Mouse (Mus musculus) midbrain, embryonic 12.5 days (tissue): Measurements from ENCODE around the gene Hsf3. TPM values are rescaled to one million over a fixed set of nuclear protein-coding genes. Genes with fewer than 3 reads are reported as not detected.
A peak's percentile ranks its signal among the peaks of the same experiment; 100 is the strongest.
"Not testable (repeated sequence)": the region's sequence is repeated elsewhere in the genome, so short reads cannot be mapped to it uniquely, and the experiment has no call there.

ENCODE experiments used
- ATAC-seq: fragments of 200-750 bp; cut with Nextera tagmentation; 2 replicates; pipeline ENCODE4 v1.8.0; 2017; ENCODE audit warnings: low read depth, moderate TSS enrichment, moderate library complexity; ENCODE audit not compliant: low FRiP score
- H3K27ac ChIP-seq: fragments of 300-500 bp; sonication (generic); replicated peaks from 2 replicates; pipeline ENCODE4 v1.5.1; 2016; ENCODE audit warnings: mild to moderate bottlenecking
- H3K27me3 ChIP-seq: fragments of 300-500 bp; sonication (generic); 2 replicates; pipeline ENCODE4 v1.6.1; 2016; ENCODE audit warnings: mild to moderate bottlenecking
- H3K36me3 ChIP-seq: fragments of 300-500 bp; sonication (generic); 2 replicates; pipeline ENCODE4 v1.6.1; 2016
- H3K4me1 ChIP-seq: fragments of 300-500 bp; sonication (generic); 2 replicates; pipeline ENCODE4 v1.6.1; 2016
- H3K4me2 ChIP-seq: fragments of 300-500 bp; sonication (generic); replicated peaks from 2 replicates; pipeline ENCODE4 v1.6.1; 2016; ENCODE audit warnings: mild to moderate bottlenecking, moderate library complexity
- H3K4me3 ChIP-seq: fragments of 300-500 bp; sonication (generic); 2 replicates; pipeline ENCODE4 v1.5.1; 2016; ENCODE audit warnings: mild to moderate bottlenecking
- H3K9ac ChIP-seq: fragments of 300-500 bp; sonication (generic); replicated peaks from 2 replicates; pipeline ENCODE4 v1.6.1; 2016; ENCODE audit warnings: mild to moderate bottlenecking, moderate library complexity
- H3K9me3 ChIP-seq: fragments of 300-500 bp; sonication (generic); 2 replicates; pipeline ENCODE4 v1.6.1; 2016; ENCODE audit warnings: mild to moderate bottlenecking
- WGBS: fragments of 180-500 bp; shearing (Covaris S2); methylation state at CpG from one replicate; pipeline ENCODE4 v1.1.7; 2016; 5-methylcytosine and 5-hydroxymethylcytosine counted together
- polyA plus RNA-seq: library from polyadenylated mRNA; unstranded; fragments of >200 nt; fragmentation: Nextera tagmentation; extraction: Ambion mirVana; gene quantifications from 2 replicates; pipeline ENCODE4 v1.2.1, GENCODE M21; 2016

The Hsf3 gene
- not detected in 2 replicates for polyA plus RNA-seq

DNA sequence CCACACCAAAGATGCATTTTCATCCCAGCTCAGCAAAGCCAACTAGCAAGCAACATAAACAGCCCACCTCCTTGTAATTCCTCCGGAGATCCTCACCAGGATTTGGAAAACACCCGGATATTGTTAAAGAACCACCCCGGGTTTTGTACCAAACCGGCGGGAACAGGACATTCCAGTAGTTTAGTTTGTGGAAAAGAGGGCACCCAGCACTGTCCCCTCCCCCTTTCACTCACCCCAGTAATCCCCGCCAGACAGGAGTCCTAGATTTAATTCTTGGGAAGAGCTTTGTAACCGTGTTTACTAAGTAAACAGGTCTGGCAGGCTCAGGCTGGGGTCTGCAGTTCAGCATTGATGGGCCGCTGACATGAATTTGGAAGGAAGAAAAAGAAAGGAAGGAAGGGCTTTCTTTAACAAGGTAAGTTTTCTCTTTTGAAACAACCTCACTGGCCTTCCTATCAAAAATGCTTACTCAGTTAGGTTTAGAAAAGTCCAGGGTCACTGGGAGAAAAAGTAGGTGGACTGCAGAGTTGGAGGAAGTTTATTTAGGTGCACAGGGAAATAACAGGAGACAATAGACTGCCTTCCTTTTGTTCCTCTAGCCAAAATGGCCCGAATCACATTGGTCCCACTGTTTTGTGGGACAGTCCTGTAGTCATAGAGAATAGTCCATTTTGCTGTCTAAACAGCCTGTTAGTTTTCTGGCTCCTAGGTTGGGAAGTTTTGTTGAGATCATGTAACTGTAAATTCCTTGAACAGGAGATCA lies at the start of gene Hsf3:
Hsf3 (minus strand) TSS at position 94 of the 763 bp plus-strand sequence.
- H3K4me2 ChIP-seq = peak within 1 kb of the TSS; percentile 35
- H3K27ac ChIP-seq = no peak within 1 kb of the TSS
- H3K9ac ChIP-seq = no peak within 1 kb of the TSS
- peak within 1 kb of the TSS; percentile 27 for H3K4me3 ChIP-seq
- H3K9me3 ChIP-seq = no peaks in the 10 kb centered on the region
- WGBS = 22% methylated on average over 9 of the region's 9 CpGs
- H3K4me1 ChIP-seq = no peaks in the 10 kb centered on the region
- ATAC-seq = peak; percentile 66
- H3K27me3 ChIP-seq = no peaks in the 10 kb centered on the region
- no peaks in the 10 kb centered on the region for H3K36me3 ChIP-seq

DNA sequence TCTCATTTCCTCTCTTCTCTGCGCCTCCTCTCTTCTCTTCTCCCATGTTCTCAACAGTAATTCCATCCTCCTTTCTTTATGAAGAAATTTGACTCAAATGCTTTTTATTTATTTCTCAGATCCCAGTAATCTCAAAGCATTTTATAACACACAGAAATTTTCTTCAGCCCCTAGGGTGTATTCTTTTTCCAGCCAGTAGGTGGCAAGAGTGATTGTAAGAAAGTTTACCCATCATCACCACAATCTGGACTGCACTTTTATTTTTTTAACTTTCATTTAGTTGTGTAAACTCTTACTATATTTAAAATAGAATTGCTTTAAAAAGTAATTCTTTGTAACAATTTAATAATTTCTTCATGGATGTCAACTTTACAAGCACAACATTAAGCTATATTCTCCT lies 45.5 kb upstream of the Hsf3 start:
- no peak overlapping the region for H3K4me3 ChIP-seq
- H3K9me3 ChIP-seq = no peaks in the 10 kb centered on the region
- 81% methylated on average over 1 of the region's 1 CpGs for WGBS
- no peak overlapping the region for H3K4me2 ChIP-seq
- ATAC-seq = no peak
- H3K4me1 ChIP-seq = no peaks in the 10 kb centered on the region
- H3K36me3 ChIP-seq = no peaks in the 10 kb centered on the region
- H3K27me3 ChIP-seq = no peaks in the 10 kb centered on the region
- no peak overlapping the region for H3K27ac ChIP-seq
- no peak overlapping the region for H3K9ac ChIP-seq

DNA sequence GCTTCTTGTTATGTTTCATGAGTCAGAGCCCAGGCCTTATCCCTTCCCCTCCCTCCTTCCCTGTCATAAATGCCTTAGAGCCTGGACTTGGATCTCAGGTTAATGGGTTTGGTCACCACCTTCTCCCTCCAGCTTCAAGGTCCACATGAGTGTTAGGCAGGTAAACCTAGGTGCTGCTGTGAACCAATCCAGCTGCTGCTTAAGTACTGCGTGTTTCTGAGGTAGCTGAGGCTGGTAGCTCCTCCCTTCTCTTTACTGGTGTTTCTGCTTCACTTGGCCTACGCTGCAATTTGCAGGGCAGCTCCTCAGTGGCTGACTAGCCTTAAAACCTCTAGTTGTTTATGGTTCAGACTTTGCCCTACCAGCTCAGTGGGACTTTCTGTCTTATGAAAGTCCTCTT lies 945 bp downstream of the Hsf3 start, which contains the start of gene Heph:
Heph (plus strand) TSS at position 211 of the 400 bp plus-strand sequence.
- Histone ChIP-seq H3K9ac (no peak within 1 kb of the TSS), H3K9me3 (no peaks in the 10 kb centered on the region), H3K27me3 (no peaks in the 10 kb centered on the region), H3K27ac (no peak within 1 kb of the TSS), H3K4me2 (peak within 1 kb of the TSS; percentile 35), H3K36me3 (no peaks in the 10 kb centered on the region), H3K4me1 (no peaks in the 10 kb centered on the region), H3K4me3 (peak within 1 kb of the TSS; percentile 27)
- no peak for ATAC-seq
- 55% methylated on average over 2 of the region's 2 CpGs for WGBS

DNA sequence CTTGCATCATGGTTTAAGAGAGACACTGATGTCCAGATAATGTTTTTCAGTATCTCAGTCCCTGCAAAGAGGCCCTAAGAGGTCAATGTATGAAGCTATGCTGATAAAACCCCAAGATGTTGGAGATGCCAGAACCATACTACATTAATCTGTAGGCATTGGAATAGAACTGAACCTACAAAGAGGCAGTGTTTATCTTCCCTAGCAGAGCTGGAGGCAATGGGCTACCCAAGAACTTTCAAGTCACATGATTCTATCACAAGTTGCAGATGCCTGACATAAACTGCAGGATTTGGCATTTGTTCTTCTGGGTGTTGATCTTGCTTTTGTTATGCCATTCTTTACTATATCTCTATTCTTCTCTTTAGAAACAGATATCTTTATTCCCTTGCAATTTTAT lies 36.7 kb downstream of the Hsf3 start:
- Histone ChIP-seq H3K9ac (no peak overlapping the region), H3K4me3 (no peak overlapping the region), H3K4me1 (no peaks in the 10 kb centered on the region), H3K9me3 (no peaks in the 10 kb centered on the region), H3K27me3 (no peaks in the 10 kb centered on the region), H3K27ac (no peak overlapping the region), H3K4me2 (no peak overlapping the region), H3K36me3 (no peaks in the 10 kb centered on the region)
- ATAC-seq = no peak

DNA sequence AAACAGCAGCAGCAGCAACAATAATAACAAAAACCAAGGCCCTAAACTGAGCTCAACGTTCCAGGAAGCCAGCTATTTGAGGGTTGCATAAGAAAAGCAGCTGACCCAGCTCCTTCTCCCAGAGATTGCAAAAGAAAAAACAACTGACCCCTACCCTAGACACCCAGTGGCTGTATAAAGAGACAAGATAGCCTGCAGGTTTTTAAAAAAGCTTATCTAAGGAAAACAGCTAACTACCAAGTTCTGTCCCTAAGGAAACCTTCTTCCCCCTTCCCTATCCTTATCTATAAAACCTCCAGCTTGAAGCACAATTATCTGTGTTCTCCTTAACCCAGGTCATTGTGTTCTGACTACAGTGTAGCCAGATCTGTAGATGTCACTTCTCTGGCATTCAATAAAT lies 38.4 kb downstream of the Hsf3 start:
- Histone ChIP-seq H3K4me2 (no peak overlapping the region), H3K9me3 (no peaks in the 10 kb centered on the region), H3K27ac (no peak overlapping the region), H3K36me3 (no peaks in the 10 kb centered on the region), H3K4me3 (no peak overlapping the region), H3K27me3 (no peaks in the 10 kb centered on the region), H3K4me1 (no peaks in the 10 kb centered on the region), H3K9ac (no peak overlapping the region)
- no peak for ATAC-seq
- WGBS = 64% methylated on average over 1 of the region's 1 CpGs

DNA sequence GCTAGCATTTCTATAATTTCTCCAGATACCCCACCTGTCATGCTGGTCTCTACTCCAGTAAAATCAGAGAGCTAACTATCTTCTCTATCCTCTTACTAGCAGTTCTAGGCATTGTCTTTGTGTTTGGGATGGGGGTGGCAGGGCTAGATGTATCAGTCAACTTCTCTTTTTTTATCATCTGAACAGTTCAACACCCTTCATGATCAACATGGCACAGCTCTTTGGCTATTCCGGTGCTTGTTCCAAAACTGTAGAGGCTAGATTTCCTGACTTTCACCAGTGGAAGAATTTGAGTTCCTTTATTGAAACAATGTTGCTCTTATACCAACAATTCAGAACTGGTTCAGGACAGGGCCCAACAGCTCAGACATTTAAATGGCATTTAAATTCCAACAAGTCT lies 39.1 kb downstream of the Hsf3 start:
- Histone ChIP-seq H3K27me3 (no peaks in the 10 kb centered on the region), H3K4me2 (no peak overlapping the region), H3K36me3 (no peaks in the 10 kb centered on the region), H3K4me3 (no peak overlapping the region), H3K9ac (no peak overlapping the region), H3K9me3 (no peaks in the 10 kb centered on the region), H3K4me1 (no peaks in the 10 kb centered on the region), H3K27ac (no peak overlapping the region)
- ATAC-seq = no peak
- 95% methylated on average over 1 of the region's 1 CpGs for WGBS

DNA sequence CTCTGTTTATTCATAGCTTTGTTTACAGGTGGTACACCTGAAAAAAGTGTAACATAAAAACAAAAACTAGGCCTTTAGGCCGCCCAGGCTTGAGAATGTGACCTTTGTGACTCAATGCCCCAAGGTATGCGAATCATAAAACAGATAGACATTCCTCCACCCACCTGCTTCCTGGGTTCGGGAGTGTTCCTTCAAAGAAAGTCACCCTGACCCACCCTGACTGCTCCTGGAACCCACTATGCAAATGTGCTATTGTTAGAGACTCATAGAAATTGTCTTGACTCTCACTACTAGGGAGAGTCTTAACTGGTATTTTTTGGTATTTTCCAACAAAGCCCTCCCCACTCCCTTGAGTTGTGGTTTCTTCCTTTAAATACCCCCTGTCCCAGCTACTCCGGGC lies 40.7 kb downstream of the Hsf3 start:
- not testable (repeated sequence) for H3K9ac ChIP-seq, H3K4me2 ChIP-seq, H3K4me1 ChIP-seq, H3K27me3 ChIP-seq, H3K4me3 ChIP-seq, H3K27ac ChIP-seq, H3K36me3 ChIP-seq, H3K9me3 ChIP-seq, ATAC-seq
- WGBS = 78% methylated on average over 4 of the region's 4 CpGs

DNA sequence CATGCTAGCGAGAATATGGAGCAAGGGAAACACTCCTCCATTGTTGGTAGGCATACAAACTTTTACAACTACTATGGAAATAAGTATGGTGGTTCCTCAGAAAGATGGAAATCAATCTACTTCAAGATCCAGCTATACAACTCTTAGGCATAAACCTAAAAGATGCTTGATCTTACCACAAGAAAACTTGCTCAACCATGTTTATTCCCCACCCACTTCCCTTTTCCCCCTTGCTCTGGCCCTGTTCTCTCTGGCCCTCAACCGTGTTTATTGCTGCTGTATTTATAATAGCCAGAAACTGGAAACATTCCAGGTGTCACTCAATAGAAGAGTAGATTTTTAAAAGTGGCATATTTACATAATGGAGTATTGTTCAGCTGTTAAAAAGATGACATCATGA lies 117.0 kb downstream of the Hsf3 start:
- Histone ChIP-seq H3K9ac (no peak overlapping the region), H3K9me3 (no peaks in the 10 kb centered on the region), H3K4me3 (no peak overlapping the region), H3K36me3 (no peaks in the 10 kb centered on the region), H3K27me3 (no peaks in the 10 kb centered on the region), H3K27ac (no peak overlapping the region), H3K4me2 (no peak overlapping the region), H3K4me1 (no peaks in the 10 kb centered on the region)
- WGBS = 77% methylated on average over 2 of the region's 2 CpGs
- no peak for ATAC-seq

DNA sequence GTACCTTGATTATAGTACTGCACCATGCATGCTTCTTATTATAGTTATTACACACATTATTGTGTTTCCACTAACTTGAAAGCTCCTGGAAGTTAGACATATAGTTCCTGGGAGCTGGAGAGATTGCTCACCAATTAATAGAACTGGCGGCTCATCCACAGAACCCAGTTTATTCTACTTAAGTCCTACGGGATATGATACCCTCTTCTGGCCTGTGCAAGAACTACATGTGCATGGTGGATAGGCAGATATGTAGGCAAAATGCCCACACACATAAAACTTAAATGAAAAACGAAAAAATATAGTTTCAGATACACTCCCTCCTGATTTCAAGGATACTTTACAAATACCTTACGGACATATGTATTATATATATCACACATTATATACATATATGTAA lies 126.3 kb downstream of the Hsf3 start:
- no peak for ATAC-seq
- Histone ChIP-seq H3K27ac (no peak overlapping the region), H3K9ac (no peak overlapping the region), H3K4me2 (no peak overlapping the region), H3K4me3 (no peak overlapping the region), H3K9me3 (no peaks in the 10 kb centered on the region), H3K4me1 (no peaks in the 10 kb centered on the region), H3K27me3 (no peaks in the 10 kb centered on the region), H3K36me3 (no peaks in the 10 kb centered on the region)
- WGBS = 53% methylated on average over 4 of the region's 4 CpGs

DNA sequence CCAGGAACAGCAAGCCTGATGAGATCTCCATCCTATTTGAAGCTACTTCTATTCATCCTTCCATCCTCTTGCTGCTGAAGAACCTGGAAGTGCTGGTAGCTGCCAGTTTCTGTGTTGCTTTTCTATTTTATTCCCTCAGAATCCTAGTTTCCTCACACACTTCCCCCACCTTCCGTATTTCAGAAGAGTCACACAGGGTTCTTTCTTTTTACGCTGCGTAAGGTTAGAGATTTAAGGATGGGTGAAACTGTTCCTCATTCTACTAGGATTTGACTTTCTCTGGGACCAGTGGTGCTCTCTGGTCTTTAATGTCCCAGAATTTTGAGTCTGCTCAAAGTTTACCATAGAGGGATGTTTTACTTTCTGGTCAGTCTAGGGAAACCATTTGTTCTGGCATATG lies 162.8 kb downstream of the Hsf3 start, which contains the start of gene Vsig4:
Vsig4 (minus strand) TSS at position 101 of the 400 bp plus-strand sequence.
- 95% methylated on average over 3 of the region's 3 CpGs for WGBS
- Histone ChIP-seq H3K4me2 (no peak within 1 kb of the TSS), H3K9me3 (no peaks in the 10 kb centered on the region), H3K4me3 (no peak within 1 kb of the TSS), H3K27ac (no peak within 1 kb of the TSS), H3K4me1 (no peaks in the 10 kb centered on the region), H3K36me3 (no peaks in the 10 kb centered on the region), H3K27me3 (no peaks in the 10 kb centered on the region), H3K9ac (no peak within 1 kb of the TSS)
- ATAC-seq = no peak

DNA sequence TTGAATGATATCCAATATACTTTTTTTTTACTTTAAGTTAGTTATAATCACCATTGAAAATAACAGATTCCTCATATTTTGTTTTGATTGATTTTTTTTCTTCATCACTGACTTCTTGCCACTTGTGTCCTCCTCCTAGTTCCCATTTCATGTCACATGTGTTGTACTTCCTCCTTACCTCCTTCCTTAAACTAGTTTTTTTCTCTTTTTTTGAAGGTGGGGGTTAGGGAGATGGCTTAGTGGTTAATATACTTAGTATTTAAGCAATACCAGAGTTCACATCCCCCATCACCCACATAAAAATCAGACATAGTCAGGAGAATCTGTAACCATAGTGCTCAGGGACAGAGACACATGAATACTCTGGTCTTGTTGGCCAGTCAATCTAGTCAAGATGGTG lies 199.6 kb downstream of the Hsf3 start:
- Histone ChIP-seq H3K27ac (no peak overlapping the region), H3K27me3 (no peaks in the 10 kb centered on the region), H3K4me2 (no peak overlapping the region), H3K4me1 (no peaks in the 10 kb centered on the region), H3K9me3 (no peaks in the 10 kb centered on the region), H3K9ac (no peak overlapping the region), H3K4me3 (no peak overlapping the region), H3K36me3 (no peaks in the 10 kb centered on the region)
- no peak for ATAC-seq
